Mouse (Mus musculus) spleen, embryonic (tissue): Measurements from ENCODE around the gene Casc3.

ENCODE experiments used
- CTCF ChIA-PET: fragments of 350-600 bp; sonication (Branson Sonifier 250); formaldehyde crosslinking; loops from one replicate; lab custom pipeline; 2022; lab: Charles Lee

Gene Casc3

GRCm38 (mm10) chr11:98771844-98772525, 32.7 kb upstream of the Casc3 start:
- CTCF ChIA-PET: interaction anchor here (0.7 kb wide), 1 partner anchor 36 kb away, joined by 3 read pairs; no protein-coding TSS in a partner anchor

GRCm38 (mm10) chr11:98772667-98773171, 32.0 kb upstream of the Casc3 start:
- CTCF ChIA-PET: no interaction called here

GRCm38 (mm10) chr11:98773635-98774295, 30.9 kb upstream of the Casc3 start:
- CTCF ChIA-PET: interaction anchor here (0.6 kb wide), 5 partner anchors 9 to 1540 kb away, joined by 3 to 17 read pairs (median 3); no protein-coding TSS in a partner anchor

GRCm38 (mm10) chr11:98774582-98775347, 29.9 kb upstream of the Casc3 start, which contains the start of gene Nr1d1:
Nr1d1 (minus strand) TSS chr11:98775333.
- CTCF ChIA-PET: interaction anchor here (0.6 to 2.0 kb wide), 6 partner anchors 12 to 1541 kb away, joined by 3 to 18 read pairs (median 4); no protein-coding TSS in a partner anchor

GRCm38 (mm10) chr11:98775348-98776051, 29.2 kb upstream of the Casc3 start:
- CTCF ChIA-PET: interaction anchor here (0.6 to 2.0 kb wide), 3 partner anchors 11 to 252 kb away, joined by 3 to 18 read pairs (median 6); no protein-coding TSS in a partner anchor

- CTCF ChIA-PET: interaction anchor here (0.6 to 2.0 kb wide), 8 partner anchors 10 to 500 kb away, joined by 3 to 19 read pairs (median 8); no protein-coding TSS in a partner anchor
These were observed 28.5 kb upstream of the Casc3 start for GRCm38 (mm10) chr11:98776052-98776764.

GRCm38 (mm10) chr11:98776843-98777590, 27.7 kb upstream of the Casc3 start:
- CTCF ChIA-PET: interaction anchor here (0.5 to 2.0 kb wide), 9 partner anchors 9 to 499 kb away, joined by 3 to 19 read pairs (median 6); no protein-coding TSS in a partner anchor

- CTCF ChIA-PET: interaction anchor here (0.6 kb wide), 1 partner anchor 11 kb away, joined by 14 read pairs; no protein-coding TSS in a partner anchor
These were observed 26.8 kb upstream of the Casc3 start for GRCm38 (mm10) chr11:98777888-98778287.

- CTCF ChIA-PET: interaction anchor here (0.6 to 1.0 kb wide), 6 partner anchors 8 to 109 kb away, joined by 3 to 6 read pairs (median 4); no protein-coding TSS in a partner anchor
These were observed 22.7 kb upstream of the Casc3 start for GRCm38 (mm10) chr11:98781851-98782512.

GRCm38 (mm10) chr11:98782651-98783235, 22.0 kb upstream of the Casc3 start:
- CTCF ChIA-PET: interaction anchor here (0.6 to 1.0 kb wide), 2 partner anchors 9 to 41 kb away, joined by 3 to 4 read pairs; no protein-coding TSS in a partner anchor

- CTCF ChIA-PET: no interaction called here
These were observed 21.4 kb upstream of the Casc3 start for GRCm38 (mm10) chr11:98783236-98783696.

- CTCF ChIA-PET: no interaction called here
These were observed 20.6 kb upstream of the Casc3 start for GRCm38 (mm10) chr11:98784139-98784538.

GRCm38 (mm10) chr11:98785214-98785613, 19.5 kb upstream of the Casc3 start:
- CTCF ChIA-PET: interaction anchor here (0.6 to 2.5 kb wide), 2 partner anchors 9 to 44 kb away, joined by 6 to 18 read pairs; partner anchors contain the start of gene Nr1d1

- CTCF ChIA-PET: interaction anchor here (2.5 kb wide), 1 partner anchor 10 kb away, joined by 18 read pairs; the partner anchor contains the start of gene Nr1d1
These were observed 18.9 kb upstream of the Casc3 start for GRCm38 (mm10) chr11:98785772-98786281.

- CTCF ChIA-PET: interaction anchor here (0.7 to 2.5 kb wide), 9 partner anchors 9 to 89 kb away, joined by 3 to 18 read pairs (median 3); partner anchors contain the start of genes Msl1, Nr1d1 and Thra
These were observed 18.1 kb upstream of the Casc3 start for GRCm38 (mm10) chr11:98786359-98787214.

GRCm38 (mm10) chr11:98787229-98787628, 17.5 kb upstream of the Casc3 start:
- CTCF ChIA-PET: interaction anchor here (0.7 to 2.5 kb wide), 11 partner anchors 8 to 126 kb away, joined by 3 to 18 read pairs (median 3); partner anchors contain the start of genes Msl1, Nr1d1 and Thra
